Mouse (Mus musculus): Measurements from ENCODE around the gene Chst11. TPM values are rescaled to one million over a fixed set of nuclear protein-coding genes. Genes with fewer than 3 reads are reported as not detected.

Chst11 gene
- total and polyA plus RNA-seq, 3 experiments, result 3.1 to 10.6 TPM; not detected in 1

- Histone ChIP-seq H3K9me3 (replicated peaks; ENCODE audit: insufficient read depth, low read length) (no peaks in the 10 kb centered on the region), H3K4me3 (ENCODE audit: control insufficient read depth in 1 of 2, insufficient read depth in 1 of 2, low read depth in 2 of 2, low read length in 2 of 2) (no peak overlapping the region), H3K9ac (ENCODE audit: control insufficient read depth, low read depth, low read length, poor library complexity, severe bottlenecking) (no peak overlapping the region), H3K79me2 (ENCODE audit: control insufficient read depth, insufficient read depth, low read length, poor library complexity) (no peaks in the 10 kb centered on the region), H3K36me3 (ENCODE audit: control insufficient read depth in 1 of 2, insufficient read depth in 2 of 2, low read length in 2 of 2) (no peaks in the 10 kb centered on the region), H3K27ac (ENCODE audit: control insufficient read depth, low read depth, low read length) (no peak overlapping the region), H3K4me1 (ENCODE audit: control insufficient read depth in 1 of 2, insufficient read depth in 2 of 2, low read length in 2 of 2) (no peaks in the 10 kb centered on the region), H3K27me3 (ENCODE audit: control insufficient read depth in 1 of 2, insufficient read depth in 2 of 2, low read length in 2 of 2) (no peaks in the 10 kb centered on the region)
- TF ChIP-seq ZMIZ1 (IDR thresholded peaks at IDR 0.05; ENCODE audit: low read depth, low read length) (no peak), JUND (IDR thresholded peaks at IDR 0.05; ENCODE audit: low read depth, low read length) (no peak), BHLHE40 (IDR thresholded peaks at IDR 0.05; ENCODE audit: borderline replicate concordance, low read depth, low read length) (no peak), RCOR1 (IDR thresholded peaks at IDR 0.05; ENCODE audit: low read depth, low read length) (no peak), SIN3A (IDR thresholded peaks at IDR 0.05; ENCODE audit: low read length) (no peak), CTCF (IDR thresholded peaks at IDR 0.05 in 2 of 3, conservative IDR thresholded peaks at IDR 0.05 in 1 of 3; ENCODE audit: control insufficient read depth in 1 of 3, insufficient read depth in 1 of 3, low read depth in 2 of 3, low read length in 3 of 3, poor library complexity in 1 of 3, severe bottlenecking in 1 of 3) (no peak), USF2 (IDR thresholded peaks at IDR 0.05; ENCODE audit: borderline replicate concordance in 1 of 2, insufficient read depth in 1 of 2, low read depth in 1 of 2, low read length in 2 of 2) (no peak), POLR2A (IDR thresholded peaks at IDR 0.05; ENCODE audit: control insufficient read depth in 1 of 2, insufficient read depth in 1 of 2, low read depth in 1 of 2, low read length in 2 of 2, poor library complexity in 1 of 2) (no peak), TCF12 (IDR thresholded peaks at IDR 0.05; ENCODE audit: low read depth, low read length) (no peak), POLR2AphosphoS5 (IDR thresholded peaks at IDR 0.05; ENCODE audit: borderline replicate concordance, low read depth, low read length) (no peak), RAD21 (IDR thresholded peaks at IDR 0.05; ENCODE audit: low read depth, low read length) (no peak), MXI1 (IDR thresholded peaks at IDR 0.05; ENCODE audit: low read depth, low read length) (no peak), ELF1 (IDR thresholded peaks at IDR 0.05; ENCODE audit: low read depth, low read length) (no peak), ZNF384 (IDR thresholded peaks at IDR 0.05; ENCODE audit: low read depth, low read length) (no peak), MEF2A (IDR thresholded peaks at IDR 0.05; ENCODE audit: extremely low read depth, insufficient replicate concordance, low read depth, low read length, poor library complexity, severe bottlenecking) (no peak), USF1 (IDR thresholded peaks at IDR 0.05; ENCODE audit: low read depth, low read length) (no peak), TBP (IDR thresholded peaks at IDR 0.05; ENCODE audit: low read depth, low read length) (no peak), NRF1 (IDR thresholded peaks at IDR 0.05; ENCODE audit: insufficient read depth, low read depth, low read length, poor library complexity, severe bottlenecking) (no peak)
- no peak for DNase-seq (ENCODE audit: low read depth, low spot score)
Observed at GRCm38 (mm10) chr10:83119909-83120308, 134.6 kb downstream of the Chst11 start.

GRCm38 (mm10) chr10:83120938-83121337 is 135.6 kb downstream of the Chst11 start:
- Histone ChIP-seq H3K4me3 (ENCODE audit: control insufficient read depth in 1 of 2, insufficient read depth in 1 of 2, low read depth in 2 of 2, low read length in 2 of 2) (no peak overlapping the region), H3K9ac (ENCODE audit: control insufficient read depth, low read depth, low read length, poor library complexity, severe bottlenecking) (no peak overlapping the region), H3K9me3 (replicated peaks; ENCODE audit: insufficient read depth, low read length) (no peaks in the 10 kb centered on the region), H3K27ac (ENCODE audit: control insufficient read depth, low read depth, low read length) (no peak overlapping the region), H3K4me1 (ENCODE audit: control insufficient read depth in 1 of 2, insufficient read depth in 2 of 2, low read length in 2 of 2) (no peaks in the 10 kb centered on the region), H3K27me3 (ENCODE audit: control insufficient read depth in 1 of 2, insufficient read depth in 2 of 2, low read length in 2 of 2) (no peaks in the 10 kb centered on the region), H3K36me3 (ENCODE audit: control insufficient read depth in 1 of 2, insufficient read depth in 2 of 2, low read length in 2 of 2) (no peaks in the 10 kb centered on the region), H3K79me2 (ENCODE audit: control insufficient read depth, insufficient read depth, low read length, poor library complexity) (no peaks in the 10 kb centered on the region)
- TF ChIP-seq CTCF (IDR thresholded peaks at IDR 0.05 in 2 of 3, conservative IDR thresholded peaks at IDR 0.05 in 1 of 3; ENCODE audit: control insufficient read depth in 1 of 3, insufficient read depth in 1 of 3, low read depth in 2 of 3, low read length in 3 of 3, poor library complexity in 1 of 3, severe bottlenecking in 1 of 3) (no peak), NELFE (IDR thresholded peaks at IDR 0.05; ENCODE audit: low read depth, low read length) (no peak), TBP (IDR thresholded peaks at IDR 0.05; ENCODE audit: low read depth, low read length) (no peak), GATA1 (IDR thresholded peaks at IDR 0.05; ENCODE audit: low read depth, low read length) (0 out of 2 replicates have a peak, but pooled peaks have one; percentile 56), RCOR1 (IDR thresholded peaks at IDR 0.05; ENCODE audit: low read depth, low read length) (no peak), UBTF (IDR thresholded peaks at IDR 0.05; ENCODE audit: borderline replicate concordance, insufficient read depth, low read depth, low read length) (no peak)
- DNase-seq (ENCODE audit: low read depth, low spot score), result no peak
